Mouse (Mus musculus) heart, adult 18-20 months (tissue): ENCODE measurements at regions not wholly inside any gene's neighbourhood (a gene's known extent, or its start where the extent isn't known, plus 50 kb on each side); places are given as distances from the start of the nearest gene placed in this dataset.

Source experiments
- DNase-seq, 2 experiments: peaks; one replicate each; pipeline ENCODE4 v3.0.0; 2021 to 2022; ENCODE audit warnings: mixed read lengths in 1 of 2

DNA sequence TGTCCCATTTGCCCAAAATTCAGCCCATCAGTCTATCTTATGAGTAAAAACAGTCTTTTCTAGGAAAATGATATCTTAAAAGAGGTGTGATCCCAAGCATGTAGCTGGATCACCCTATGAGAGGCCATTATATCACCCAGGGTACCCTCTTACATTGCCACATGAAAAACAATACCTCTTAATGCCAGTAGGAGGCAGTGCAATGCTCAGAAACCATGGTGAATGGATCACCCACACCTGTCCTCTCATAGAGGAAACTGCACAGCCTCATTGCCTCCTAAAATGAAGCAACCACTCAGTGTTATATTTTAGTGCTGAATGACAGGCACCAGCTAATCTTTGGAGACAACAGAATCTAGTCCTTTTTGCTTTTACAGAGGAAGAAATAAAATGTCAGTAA is 114.0 kb upstream of the Nxt1 start:
- DNase-seq = no peak

DNA sequence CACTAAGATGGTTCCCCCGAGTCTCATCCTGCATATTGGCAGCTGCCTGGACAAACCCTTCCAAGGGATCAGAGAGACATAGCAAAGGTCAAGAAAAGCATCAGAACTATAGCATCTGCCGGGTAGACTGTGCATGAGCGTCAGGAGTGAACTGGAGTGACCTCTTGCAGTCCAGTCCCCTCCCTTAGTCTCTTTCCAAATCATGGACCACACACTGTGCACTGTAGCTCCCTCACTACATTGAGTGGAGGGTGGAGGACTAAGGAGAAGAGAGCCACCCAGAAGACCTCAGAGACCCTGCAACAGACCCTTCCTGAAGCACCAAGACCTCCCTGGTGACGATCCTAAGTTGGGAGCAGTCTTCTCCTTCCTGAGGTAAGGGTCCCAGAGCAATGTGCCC is 107.8 kb upstream of the Cd93 start:
- DNase-seq = no peak

DNA sequence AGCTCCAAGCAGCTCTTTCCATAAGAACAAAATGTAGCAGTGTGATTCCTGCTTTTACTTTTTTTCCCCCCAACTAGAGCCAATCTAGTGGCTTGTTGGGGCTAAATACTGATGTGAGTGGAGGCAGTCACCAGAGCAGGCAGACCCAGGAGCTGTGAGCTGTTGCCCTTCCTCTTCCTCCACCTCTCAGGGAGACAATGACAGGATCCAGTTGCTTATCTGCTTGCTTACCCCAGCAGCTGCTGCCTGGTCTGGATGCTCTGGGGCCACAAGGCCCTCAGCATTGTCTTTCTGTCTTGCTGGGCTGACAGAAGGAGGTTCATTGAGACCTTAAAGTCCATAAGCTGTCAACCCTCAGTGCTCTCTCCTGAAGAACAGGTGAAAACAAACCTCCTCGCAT is 106.3 kb upstream of the Cd93 start:
- no peak for DNase-seq

DNA sequence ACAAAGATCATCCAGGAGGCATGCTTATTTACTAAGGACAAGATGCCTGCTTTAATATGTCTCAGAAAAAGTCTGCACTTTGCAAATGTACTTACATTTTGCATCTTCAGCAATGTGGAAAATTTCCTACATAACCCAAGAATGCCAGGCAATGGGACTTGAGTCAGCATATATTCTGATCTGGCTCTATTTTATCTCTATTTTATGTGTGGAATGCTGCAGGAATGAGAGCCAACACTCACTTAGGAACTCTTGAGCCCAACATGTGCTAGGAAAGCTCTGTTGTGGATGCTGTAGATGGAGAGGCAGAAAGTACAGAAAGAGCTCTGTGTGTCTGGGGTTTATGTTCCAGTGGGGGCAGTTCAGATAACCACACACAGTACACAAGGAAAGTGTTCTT is 99.0 kb upstream of the Cd93 start:
- DNase-seq = no peak

DNA sequence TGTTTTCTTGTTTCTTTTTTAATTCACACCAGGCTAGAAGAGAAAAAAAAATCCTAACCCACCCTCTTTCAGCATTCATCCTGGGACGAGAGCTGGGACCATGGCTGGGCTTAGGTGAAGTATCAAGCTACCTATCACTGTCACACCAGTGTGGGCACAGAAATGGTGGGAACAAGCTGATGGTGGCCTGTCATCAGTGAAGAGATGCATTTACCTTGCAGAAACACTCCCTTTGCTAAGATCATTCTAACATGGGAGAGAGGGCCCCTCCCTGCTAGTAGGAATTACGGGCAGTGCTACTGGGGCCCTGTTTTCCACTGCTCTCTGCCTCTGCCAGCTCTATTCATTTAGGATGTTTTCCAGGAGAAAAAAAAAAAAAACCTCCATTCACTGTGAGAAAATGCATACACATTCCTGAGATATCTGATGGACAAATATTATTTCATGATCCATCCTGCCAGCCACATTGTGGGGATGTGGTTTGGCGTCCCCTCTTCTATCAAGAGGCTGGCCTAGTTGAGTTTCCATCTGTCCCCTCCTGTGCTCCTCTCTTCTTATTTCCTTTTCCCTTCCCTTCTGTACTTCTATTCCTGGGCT is 94.6 kb upstream of the Cd93 start:
- no peak for DNase-seq

DNA sequence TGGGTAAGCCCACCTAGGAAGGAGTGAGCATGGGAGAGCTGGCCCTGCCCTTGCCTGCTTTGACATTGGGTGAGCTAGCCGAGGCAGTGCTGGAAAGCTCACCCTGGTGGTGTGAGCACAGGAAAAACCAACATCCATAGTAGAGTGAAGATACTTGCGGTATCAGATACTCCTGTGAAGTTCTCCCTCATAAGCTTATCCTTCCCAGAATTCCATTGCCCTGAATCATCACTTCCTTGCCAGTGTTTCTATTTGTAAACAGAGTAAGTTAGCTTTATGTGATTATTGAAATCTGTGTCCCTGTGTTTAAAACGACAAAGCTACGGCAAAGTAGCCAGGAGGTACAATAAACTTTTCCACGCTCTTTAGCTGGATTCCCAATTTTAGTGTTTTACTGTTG is 93.9 kb upstream of the Cd93 start:
- DNase-seq = no peak

DNA sequence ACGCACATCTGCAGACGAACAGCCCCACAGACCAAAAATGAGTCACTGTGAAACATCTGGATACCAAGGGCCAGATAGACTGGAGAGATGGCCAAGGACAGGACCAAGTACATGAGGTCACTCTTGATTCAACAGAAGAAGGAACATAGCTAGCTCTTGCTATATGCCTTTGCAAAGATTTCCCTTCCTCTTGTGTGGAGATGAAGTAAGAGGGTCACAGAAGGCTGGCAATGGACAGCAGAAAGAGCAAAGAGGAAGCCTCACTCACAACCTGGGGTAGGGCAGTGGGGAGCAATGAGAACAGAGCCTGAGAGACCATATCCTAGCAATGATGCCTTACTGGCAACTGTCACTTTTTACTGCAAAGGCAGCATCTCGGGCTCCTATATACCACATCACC is 93.2 kb upstream of the Cd93 start:
- DNase-seq = no peak

DNA sequence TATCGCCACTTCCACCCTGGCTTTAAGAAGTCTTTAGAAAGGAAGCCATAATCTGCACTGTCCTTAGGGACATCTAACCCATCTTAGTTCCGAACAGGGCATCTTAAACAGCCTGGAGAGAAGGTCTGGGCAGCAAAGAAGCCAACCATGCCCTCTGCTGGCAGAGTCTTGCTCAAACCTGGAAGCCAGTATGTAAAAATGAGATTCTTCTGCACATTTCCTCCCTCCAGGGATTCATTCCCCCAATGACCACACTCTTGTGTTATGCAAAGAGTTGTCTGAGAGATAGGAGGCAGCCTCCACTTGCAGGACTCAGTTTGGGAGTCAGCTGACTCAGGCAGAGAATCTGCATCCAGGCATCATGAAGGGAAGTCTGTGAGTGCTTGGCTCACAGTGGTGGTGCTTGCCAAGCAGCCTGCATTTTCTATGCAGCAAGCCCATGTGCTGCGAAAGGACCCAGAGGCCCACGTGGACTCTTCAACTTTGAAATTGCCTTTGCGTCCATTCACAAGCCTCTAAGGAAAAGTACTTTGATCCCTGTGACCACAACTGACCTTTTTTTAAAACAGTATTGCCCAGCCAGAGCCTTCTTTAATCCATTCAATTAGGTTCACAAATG is 92.3 kb upstream of the Cd93 start:
- peak; percentile 72 for DNase-seq

DNA sequence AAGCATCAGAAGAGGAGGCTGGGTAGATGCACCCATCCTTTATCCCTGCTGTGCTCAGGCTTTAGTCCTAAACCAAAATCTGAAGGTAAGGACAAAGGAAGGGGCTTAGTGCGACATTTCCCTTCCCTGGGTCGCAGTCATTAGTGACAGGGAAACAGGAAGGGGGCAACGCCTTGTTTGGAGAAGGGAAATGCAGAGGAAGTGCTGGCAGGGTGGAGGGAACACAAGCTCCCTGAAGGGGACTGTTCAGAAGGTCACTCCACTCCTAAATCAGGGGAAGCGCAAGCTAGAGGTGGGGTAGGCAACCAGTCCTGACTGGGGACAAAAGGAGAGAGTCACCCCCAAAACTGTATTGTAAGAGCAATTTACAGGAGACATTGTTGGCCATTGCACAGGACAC is 88.7 kb upstream of the Cd93 start:
- DNase-seq = peak in 1 of 2 experiments; percentile 57

DNA sequence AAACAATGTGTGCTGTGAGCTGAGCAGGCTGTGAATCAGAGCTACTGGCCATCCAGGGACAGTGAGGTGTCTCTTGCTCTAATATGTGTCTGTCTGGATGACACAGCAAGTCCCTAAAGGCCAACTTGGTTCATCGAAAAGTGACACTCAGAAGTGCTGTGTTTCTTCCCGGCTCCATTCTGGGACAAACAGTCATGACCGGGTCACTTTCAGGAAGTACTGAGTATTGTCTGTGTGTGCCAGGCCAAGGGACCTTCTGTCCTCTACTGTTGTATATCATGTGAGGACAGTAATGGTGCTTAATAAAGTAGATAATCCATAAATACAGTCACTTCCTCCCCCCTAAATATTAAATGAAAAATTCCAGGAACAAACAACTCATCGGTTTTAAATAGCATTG is 87.2 kb upstream of the Cd93 start:
- DNase-seq = peak; percentile 34 to 63

DNA sequence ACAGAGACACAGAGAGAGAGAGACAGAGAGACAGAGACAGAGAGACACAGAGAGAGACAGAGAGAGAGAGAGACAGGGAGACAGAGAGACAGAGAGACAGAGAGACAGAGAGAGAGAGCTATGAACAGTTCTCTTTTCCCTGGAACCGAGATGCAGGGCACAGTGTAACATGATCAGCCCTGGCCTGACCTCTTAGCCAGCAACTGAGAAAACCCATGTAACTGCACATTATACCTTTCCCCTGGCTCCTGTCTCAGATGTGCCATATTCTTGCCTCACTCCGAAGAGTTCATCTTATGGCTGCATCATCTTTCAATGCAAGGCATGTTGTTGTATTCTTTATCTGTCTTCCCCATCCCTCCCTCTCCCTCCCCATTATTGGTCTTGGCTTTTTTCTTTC is 86.5 kb upstream of the Cd93 start:
- no peak for DNase-seq

DNA sequence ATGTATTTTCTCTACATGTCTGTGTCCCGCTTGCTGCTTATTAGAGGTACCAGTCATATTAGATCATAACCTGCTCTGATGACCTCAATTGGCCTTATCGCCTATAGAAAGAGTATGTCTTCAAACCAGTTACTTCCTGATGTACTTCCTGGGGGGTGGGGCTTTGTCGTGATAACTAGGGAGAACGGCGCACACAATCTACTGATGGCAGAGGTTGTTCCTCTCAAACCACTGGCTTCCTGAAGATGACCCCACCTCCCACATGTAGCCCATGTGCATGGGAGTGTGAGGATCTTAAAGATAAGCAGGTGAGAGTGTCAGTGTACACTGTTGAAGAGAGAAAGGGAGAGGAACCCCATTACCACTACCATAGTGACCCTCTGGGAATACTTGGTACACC is 84.4 kb upstream of the Cd93 start:
- DNase-seq = no peak

DNA sequence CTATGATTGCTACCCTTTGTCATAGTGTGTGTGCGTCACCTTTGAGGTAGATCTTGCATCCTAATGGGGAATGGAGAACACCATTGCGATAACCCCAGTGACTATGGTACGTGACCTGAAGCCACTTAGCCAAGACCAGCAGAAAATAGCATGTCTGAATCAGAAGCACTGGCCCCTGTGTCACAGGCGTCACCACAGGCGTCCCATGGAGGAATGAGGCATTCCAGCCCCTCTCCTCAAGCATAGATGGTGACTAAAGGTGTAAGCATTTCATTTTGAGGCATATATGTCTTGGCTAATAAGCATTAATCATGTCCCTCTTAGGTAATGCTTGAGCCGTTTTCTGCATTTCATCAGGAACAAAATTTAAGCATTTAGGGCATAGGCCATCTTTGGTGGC is 82.1 kb upstream of the Cd93 start:
- no peak for DNase-seq

DNA sequence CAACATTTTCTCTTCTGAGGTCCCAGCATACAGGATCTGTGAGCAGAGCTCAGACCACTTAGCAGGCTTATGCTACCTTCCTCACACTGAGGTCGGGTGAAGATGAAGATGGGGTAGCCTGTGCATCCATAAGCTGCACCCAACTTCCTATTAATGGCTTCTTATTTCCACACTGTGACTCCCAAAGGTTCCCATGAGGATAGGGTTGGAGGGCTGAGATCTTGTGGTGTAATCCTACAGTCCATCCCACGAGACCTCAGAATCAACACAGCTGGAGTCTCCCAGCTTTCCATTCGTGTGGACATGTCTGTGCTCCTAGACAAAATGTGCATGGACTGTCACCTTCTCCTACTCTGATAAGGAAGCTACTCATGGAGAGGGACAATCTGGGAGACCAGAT is 80.0 kb upstream of the Cd93 start:
- DNase-seq = no peak

DNA sequence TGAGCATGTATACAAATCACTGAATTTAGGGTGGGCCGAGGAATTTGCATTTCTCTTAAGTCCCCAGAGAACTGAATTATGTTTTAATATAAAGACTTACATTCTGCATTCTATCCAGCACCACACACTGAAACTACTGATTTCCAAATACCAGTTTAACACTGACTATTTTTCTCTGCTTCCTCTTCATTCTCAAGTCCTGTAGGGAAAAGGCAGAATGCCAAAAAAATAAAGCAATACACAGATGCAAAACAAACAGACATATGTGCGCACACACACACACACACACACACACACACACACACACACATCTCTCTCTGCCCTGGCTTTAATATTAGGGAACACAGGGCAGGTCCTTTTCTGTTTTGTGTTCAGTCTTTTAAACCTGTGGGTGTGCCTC is 79.6 kb upstream of the Cd93 start:
- DNase-seq = no peak

DNA sequence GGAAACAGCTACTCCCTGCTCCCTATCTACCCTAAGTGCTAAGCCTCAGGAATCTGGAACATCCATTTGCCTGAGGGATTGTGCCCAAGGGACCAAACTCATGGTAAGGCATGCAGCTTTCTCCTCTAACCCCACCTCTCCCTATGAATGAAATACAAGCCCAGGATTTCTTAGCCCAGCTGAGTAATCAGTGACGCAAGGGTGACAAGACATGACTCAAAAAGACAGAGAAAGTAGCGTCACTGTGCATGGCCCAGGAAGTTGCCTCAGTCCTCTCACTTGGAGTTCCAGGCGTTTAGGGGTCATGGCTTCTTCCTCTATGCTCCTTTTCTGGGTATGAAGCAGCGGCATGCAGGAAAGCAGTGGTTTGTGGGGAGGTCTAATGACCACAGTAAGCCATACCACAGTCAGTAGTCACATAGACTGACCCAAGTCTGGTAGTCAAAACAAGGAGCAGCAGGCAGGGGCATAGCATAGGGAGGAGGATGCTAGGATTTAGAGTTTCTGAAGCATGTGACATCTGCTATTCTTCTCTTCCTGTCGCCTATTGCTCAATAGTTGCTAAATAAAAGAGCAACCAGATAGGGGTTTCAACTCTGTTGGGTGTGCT is 78.7 kb upstream of the Cd93 start:
- peak; percentile 66 to 81 for DNase-seq

DNA sequence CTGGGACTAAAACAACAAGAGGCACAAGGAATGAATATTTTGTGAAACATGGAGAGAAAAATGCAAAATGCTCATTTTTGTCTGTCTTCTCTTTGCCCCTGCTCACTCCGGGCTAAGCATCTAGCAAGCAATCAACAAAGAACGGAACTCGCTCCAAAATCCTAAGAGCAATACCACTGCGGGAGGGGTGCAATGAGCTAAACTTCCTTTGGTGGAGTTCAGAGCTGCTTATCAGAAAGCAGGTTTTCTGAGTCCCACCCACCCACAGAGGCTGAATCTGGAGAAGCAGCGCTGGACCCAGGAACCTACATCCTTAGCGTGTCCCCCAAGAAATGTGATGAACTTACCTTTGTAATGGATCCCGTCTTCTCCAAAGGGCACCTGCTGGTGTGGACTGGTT is 76.9 kb upstream of the Cd93 start:
- DNase-seq = no peak

DNA sequence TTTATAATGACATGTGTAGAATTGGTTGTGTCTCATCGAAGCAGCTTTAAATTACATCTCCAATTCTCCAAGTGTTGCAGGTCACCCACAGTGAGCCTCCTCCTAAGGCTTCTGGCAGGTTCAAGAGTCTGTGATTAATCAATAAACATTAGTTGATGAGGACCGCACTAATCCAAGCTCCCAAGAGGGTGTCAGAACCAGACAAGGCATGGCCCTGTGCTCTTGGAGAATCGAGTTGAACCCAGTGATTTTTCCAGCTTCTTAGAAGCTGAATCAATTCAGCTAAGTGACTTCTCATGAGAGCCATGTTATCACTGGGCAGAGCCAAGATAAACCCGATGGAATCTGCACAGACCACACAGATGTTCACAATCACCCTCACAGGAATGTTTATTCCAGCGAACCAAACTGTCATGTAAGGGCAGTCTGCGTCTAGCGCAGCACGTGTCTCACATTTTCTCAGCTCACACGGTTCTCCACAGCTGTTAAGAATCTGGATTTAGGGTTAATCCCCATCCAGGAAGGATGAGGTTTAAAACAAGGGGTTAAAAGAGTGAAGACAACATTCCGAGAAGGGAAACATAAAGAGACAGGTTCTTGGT is 76.4 kb upstream of the Cd93 start:
- no peak for DNase-seq

DNA sequence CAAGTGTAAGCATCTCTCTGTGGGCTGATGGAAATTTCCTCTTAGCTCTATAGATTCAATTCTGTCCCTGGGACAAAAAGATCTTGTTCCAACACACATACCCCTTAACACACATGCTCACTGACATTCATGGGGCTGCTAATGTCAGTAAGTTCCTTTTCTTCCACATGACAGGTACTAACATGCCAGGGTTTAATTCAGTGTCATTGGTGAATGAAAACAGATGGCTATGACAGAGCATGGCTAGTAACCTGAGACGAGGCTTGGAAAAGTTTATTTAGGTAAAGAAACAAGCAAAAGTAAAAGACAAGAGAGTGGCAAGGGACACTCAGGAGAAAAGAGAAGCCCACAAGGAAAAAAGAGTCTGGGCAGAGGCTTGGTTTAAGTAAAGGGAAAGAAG is 74.5 kb upstream of the Cd93 start:
- no peak for DNase-seq

DNA sequence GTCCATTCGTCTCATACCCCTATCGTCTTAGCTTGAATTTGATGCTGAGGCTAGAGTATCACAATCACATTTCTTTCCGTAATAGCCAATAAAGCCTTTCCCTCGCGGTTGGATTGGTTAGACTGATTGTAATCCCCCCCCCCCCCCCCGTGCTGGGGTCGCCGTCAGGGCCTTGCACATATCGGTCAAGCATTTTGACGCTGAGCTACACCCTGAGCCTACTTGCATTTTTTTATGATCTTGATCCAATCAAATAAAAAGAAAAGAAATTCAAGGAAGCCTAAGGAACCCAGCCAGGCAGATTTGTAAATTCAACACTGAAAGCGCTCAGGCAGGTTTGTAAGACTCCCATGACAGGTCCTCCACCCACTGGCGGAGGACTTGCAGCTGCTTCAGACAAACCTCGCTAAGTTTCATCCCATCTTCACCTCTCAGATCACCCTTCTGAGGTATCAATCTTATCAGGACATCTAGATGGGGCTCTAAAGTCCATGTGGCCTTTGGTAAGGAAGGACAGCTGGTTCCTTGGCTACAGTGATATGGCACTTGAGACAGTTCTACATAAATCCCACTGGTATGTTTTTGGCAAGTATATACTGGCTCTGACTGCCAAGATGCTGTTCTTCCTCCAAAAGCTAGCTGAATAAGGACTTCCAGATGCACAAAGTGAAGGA is 66.8 kb upstream of the Cd93 start:
- DNase-seq = peak; percentile 70 to 77

DNA sequence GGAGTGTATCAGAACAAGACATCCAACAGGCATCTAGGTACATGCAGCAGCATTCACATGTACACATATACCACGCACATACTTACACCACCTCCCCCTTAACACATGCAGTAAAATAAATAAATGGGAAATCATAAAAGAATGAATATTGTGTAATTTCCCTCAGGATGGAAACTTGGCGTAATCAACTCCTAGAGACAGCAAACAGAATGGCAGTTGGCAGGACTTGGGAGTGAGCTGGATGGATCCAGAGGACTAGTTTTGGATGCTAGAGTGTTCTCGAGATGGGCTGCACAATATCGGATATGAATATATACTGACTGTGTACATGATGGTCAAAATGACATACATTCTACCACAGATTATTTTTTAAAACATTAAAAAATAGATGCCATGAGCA is 66.0 kb upstream of the Cd93 start:
- peak; percentile 45 to 65 for DNase-seq

DNA sequence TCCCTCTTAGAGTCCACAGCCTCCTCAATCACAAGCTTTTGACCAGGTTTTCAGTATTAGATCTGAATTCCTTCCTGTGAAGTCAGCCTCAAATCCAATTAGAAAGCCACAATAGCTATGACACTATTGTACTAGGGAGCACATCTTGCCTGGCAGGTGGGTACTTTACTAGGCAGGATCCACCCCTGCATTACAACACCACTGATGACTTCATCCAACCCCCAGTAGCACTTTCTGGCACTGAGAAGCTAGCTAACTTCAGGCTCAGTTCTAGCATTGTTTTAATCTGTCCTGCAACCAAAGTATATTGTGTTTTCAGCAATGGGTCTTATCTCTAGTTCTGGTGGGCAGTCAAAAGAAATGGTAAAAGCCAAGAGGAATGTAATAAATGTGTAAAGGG is 64.2 kb upstream of the Cd93 start:
- no peak for DNase-seq

DNA sequence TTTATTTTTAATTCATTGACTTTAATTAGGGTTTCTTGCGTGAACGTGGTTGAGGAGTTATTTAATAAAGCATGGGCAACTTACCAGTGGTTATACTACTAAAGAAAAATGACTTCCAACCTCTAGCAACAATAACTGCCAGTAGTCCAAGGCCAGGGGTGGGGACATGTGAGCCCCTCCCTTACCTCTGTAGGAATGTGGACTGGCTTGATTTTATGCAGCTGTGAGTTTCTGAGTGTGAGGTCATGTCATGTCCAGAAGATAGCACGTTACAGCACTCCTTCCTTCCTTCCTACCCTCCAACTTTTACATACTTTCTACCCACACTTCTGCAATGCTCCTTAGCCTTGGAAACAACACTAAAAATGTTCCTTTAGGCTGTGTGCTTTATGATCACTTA is 63.6 kb upstream of the Cd93 start:
- no peak for DNase-seq
